Mouse (Mus musculus) liver, embryonic 11.5 days (tissue): ENCODE data around the gene Idh3b. TPM values are rescaled to one million over a fixed set of nuclear protein-coding genes. Genes with fewer than 3 reads are reported as not detected.
A peak's percentile ranks its signal among the peaks of the same experiment; 100 is the strongest.

ENCODE experiments used
- ATAC-seq: fragments of 200-750 bp; cut with Nextera tagmentation; replicated peaks from 2 replicates; pipeline ENCODE4 v1.8.0; 2017; ENCODE audit warnings: moderate number of reproducible peaks, mild to moderate bottlenecking, moderate TSS enrichment, moderate library complexity; ENCODE audit not compliant: low FRiP score
- DNase-seq: peaks from one replicate; pipeline ENCODE4 v3.0.0-alpha.2; 2017; ENCODE audit warnings: low spot score
- H3K27ac ChIP-seq: fragments of 300-500 bp; sonication (generic); 2 replicates; pipeline ENCODE4 v1.5.1; 2014; ENCODE audit warnings: mild to moderate bottlenecking, low read depth, low read length, control low read depth
- H3K27me3 ChIP-seq: fragments of 300-500 bp; sonication (generic); replicated peaks from 2 replicates; pipeline ENCODE4 v1.6.1; 2014; ENCODE audit warnings: low read length, mixed read lengths; ENCODE audit not compliant: control insufficient read depth, insufficient read depth
- H3K36me3 ChIP-seq: fragments of 300-500 bp; sonication (generic); 2 replicates; pipeline ENCODE4 v1.6.1; 2014; ENCODE audit warnings: mild to moderate bottlenecking, low read length, moderate library complexity, mixed read lengths; ENCODE audit not compliant: control insufficient read depth, insufficient read depth
- H3K4me1 ChIP-seq: fragments of 300-500 bp; sonication (generic); replicated peaks from 2 replicates; pipeline ENCODE4 v1.6.1; 2014; ENCODE audit warnings: low read length, mixed read lengths; ENCODE audit not compliant: control insufficient read depth, insufficient read depth
- H3K4me2 ChIP-seq: fragments of 300-500 bp; sonication (generic); 2 replicates; pipeline ENCODE4 v1.6.1; 2014; ENCODE audit warnings: mild to moderate bottlenecking, control low read depth, moderate library complexity
- H3K4me3 ChIP-seq: fragments of 300-500 bp; sonication (generic); 2 replicates; pipeline ENCODE4 v1.5.1; 2014; ENCODE audit warnings: low read depth, low read length, control low read depth
- H3K9ac ChIP-seq: fragments of 300-500 bp; sonication (generic); 2 replicates; pipeline ENCODE4 v1.6.1; 2014; ENCODE audit warnings: low read depth, low read length, control low read depth
- H3K9me3 ChIP-seq: fragments of 300-500 bp; sonication (generic); 2 replicates; pipeline ENCODE4 v1.6.1; 2016; ENCODE audit warnings: low read length, inconsistent platforms, mixed read lengths; ENCODE audit not compliant: control insufficient read depth
- WGBS: fragments of 180-500 bp; shearing (Covaris S2); extraction: QIAGEN DNeasy Blood & Tissue Kit; methylation state at CpG from one replicate; pipeline ENCODE4 v1.1.7; 2014; 5-methylcytosine and 5-hydroxymethylcytosine counted together
- polyA plus RNA-seq: library from polyadenylated mRNA; unstranded; fragments of >200 nt; fragmentation: Nextera tagmentation; extraction: Ambion mirVana; gene quantifications from 2 replicates; pipeline ENCODE4 v1.2.1, GENCODE M21; 2014

Gene Idh3b
- 184 and 188 TPM in 2 replicates for polyA plus RNA-seq

DNA sequence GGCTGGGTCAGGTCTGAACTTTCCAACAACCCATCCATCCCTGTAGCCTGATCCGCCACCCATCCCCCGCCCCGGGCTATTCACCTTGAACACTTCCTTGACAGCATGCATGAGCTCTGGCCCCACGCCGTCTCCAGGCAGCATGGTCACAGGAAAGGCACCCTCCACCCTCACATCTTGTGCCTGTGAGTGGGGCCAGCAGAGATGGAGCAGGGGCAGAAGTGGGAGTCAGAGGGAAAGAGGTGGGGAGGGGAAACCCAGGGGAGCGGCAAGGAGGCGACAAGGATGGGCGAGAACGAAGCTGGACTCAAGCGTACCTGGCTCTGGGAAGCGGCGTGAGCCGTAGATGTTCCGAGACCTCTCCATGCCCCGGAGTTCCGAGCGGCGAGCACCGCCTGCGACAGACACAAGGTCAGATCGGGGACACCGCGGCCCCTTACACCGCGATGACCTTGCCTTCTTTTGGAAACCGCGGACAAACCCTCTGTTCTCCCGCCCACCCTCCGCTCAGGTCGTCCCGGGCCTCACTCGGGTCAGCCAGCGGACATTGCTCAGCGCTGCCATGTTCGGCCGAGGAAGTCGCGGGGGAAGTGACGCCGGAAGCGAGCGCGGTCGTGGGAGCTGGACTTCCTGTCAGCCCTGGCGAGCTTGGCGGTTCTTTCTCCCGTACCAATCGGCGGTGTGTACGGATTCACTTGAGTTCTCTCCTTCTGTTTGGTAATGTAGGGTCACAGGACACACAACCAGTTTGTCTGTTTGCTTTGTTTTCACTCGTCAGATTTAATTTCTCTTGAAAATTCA lies at the start of gene Idh3b:
Gene Idh3b, minus strand, starts transcription at position 694 of the 801 bp plus-strand sequence.
- peaks cover 7% of the 10 kb centered on the region; the same call in 1 of the 2 replicates for H3K4me1 ChIP-seq
- DNase-seq (peak; percentile 91), ATAC-seq (peak; percentile 79)
- H3K4me3 ChIP-seq, result peak within 1 kb of the TSS; percentile 86
- H3K36me3 ChIP-seq, result peaks cover 21% of the 10 kb centered on the region; the same call in 1 of the 2 replicates
- 1% methylated on average over 51 of the region's 51 CpGs for WGBS
- peak within 1 kb of the TSS; percentile 83 for H3K9ac ChIP-seq
- no peaks in the 10 kb centered on the region for H3K9me3 ChIP-seq
- H3K27ac ChIP-seq, result peak within 1 kb of the TSS; percentile 73
- H3K27me3 ChIP-seq, result no peaks in the 10 kb centered on the region
- H3K4me2 ChIP-seq, result peak within 1 kb of the TSS; percentile 81

GRCm38 (mm10) chr2:130329502-130329901 lies 45.2 kb upstream of the Idh3b start:
- Histone ChIP-seq H3K27me3 (no peaks in the 10 kb centered on the region), H3K27ac (no peak overlapping the region), H3K36me3 (no peaks in the 10 kb centered on the region), H3K4me2 (no peak overlapping the region), H3K4me3 (no peak overlapping the region), H3K9me3 (no peaks in the 10 kb centered on the region), H3K9ac (no peak overlapping the region), H3K4me1 (no peaks in the 10 kb centered on the region)
- WGBS, result 84% methylated on average over 2 of the region's 2 CpGs
- no peak for ATAC-seq
- DNase-seq, result no peak

DNA sequence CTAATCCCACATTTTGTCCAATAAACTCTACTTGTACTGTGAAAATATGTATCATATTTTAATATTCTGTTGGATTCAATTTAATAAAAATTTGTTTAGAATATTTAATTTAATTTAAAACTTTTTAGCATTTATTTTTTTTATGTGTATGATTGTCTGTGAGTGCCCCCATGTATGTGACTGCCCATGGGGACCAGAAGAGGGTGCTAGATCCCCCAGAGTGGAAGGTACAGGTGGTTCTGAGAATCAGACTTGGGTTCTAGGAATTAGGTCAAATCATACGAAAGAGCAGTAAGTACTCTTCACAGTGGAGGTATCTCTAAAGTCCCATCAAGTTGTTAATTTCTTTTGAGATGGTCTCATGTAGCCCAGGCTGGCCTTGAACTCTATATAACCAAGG lies 42.7 kb upstream of the Idh3b start:
- H3K27ac ChIP-seq, result no peak overlapping the region
- ATAC-seq, result no peak
- H3K4me3 ChIP-seq, result no peak overlapping the region
- H3K9me3 ChIP-seq, result no peaks in the 10 kb centered on the region
- H3K36me3 ChIP-seq, result no peaks in the 10 kb centered on the region
- no peak for DNase-seq
- H3K4me2 ChIP-seq, result no peak overlapping the region
- 39% methylated on average over 1 of the region's 1 CpGs for WGBS
- H3K4me1 ChIP-seq, result no peaks in the 10 kb centered on the region
- no peak overlapping the region for H3K9ac ChIP-seq
- H3K27me3 ChIP-seq, result no peaks in the 10 kb centered on the region

DNA sequence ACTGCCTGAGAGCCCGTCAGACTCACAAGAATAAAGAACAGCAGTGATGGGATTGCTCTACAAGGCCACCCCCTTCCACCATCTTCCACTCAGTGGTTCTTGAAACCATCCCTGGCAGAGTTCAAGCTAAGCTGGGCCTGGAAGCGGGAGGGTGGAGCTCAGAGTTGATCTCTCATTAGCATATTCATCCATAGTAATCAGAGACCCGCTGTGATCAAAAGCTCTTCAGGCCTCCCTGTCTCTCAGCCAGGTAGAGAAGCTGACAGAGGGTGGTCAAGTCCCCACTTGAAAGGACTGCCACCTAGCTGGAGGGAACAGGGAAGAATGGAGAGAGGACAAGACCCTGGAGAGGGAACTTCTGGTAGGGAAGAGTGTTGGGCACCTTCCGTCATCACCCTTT lies 18.7 kb upstream of the Idh3b start:
- Histone ChIP-seq H3K27ac (no peak overlapping the region), H3K4me1 (no peaks in the 10 kb centered on the region), H3K9me3 (no peaks in the 10 kb centered on the region), H3K4me2 (no peak overlapping the region), H3K9ac (no peak overlapping the region), H3K36me3 (no peaks in the 10 kb centered on the region), H3K4me3 (no peak overlapping the region), H3K27me3 (peaks cover 9% of the 10 kb centered on the region)
- ATAC-seq (no peak), DNase-seq (no peak)
- 62% methylated on average over 4 of the region's 4 CpGs for WGBS

- Histone ChIP-seq H3K27me3 (peaks cover 64% of the 10 kb centered on the region), H3K9ac (no peak overlapping the region), H3K9me3 (no peaks in the 10 kb centered on the region), H3K4me1 (peaks cover 7% of the 10 kb centered on the region), H3K27ac (no peak overlapping the region), H3K4me3 (no peak overlapping the region), H3K4me2 (no peak overlapping the region), H3K36me3 (no peaks in the 10 kb centered on the region)
- 72% methylated on average over 9 of the region's 9 CpGs for WGBS
- DNase-seq (no peak), ATAC-seq (no peak)
Measured at GRCm38 (mm10) chr2:130297580-130297979, 13.2 kb upstream of the Idh3b start.

GRCm38 (mm10) chr2:130296134-130296745 lies 11.9 kb upstream of the Idh3b start:
- no peaks in the 10 kb centered on the region for H3K36me3 ChIP-seq
- no peak overlapping the region for H3K27ac ChIP-seq
- ATAC-seq (no peak), DNase-seq (no peak)
- H3K4me1 ChIP-seq, result peaks cover 7% of the 10 kb centered on the region
- H3K9me3 ChIP-seq, result no peaks in the 10 kb centered on the region
- H3K9ac ChIP-seq, result 0 out of 2 replicates have a peak overlapping the region, but pooled peaks have one; percentile 30
- 6% methylated on average over 20 of the region's 20 CpGs for WGBS
- H3K4me2 ChIP-seq, result peak overlapping the region; percentile 67
- H3K4me3 ChIP-seq, result peak overlapping the region; percentile 71
- peaks cover 70% of the 10 kb centered on the region for H3K27me3 ChIP-seq

DNA sequence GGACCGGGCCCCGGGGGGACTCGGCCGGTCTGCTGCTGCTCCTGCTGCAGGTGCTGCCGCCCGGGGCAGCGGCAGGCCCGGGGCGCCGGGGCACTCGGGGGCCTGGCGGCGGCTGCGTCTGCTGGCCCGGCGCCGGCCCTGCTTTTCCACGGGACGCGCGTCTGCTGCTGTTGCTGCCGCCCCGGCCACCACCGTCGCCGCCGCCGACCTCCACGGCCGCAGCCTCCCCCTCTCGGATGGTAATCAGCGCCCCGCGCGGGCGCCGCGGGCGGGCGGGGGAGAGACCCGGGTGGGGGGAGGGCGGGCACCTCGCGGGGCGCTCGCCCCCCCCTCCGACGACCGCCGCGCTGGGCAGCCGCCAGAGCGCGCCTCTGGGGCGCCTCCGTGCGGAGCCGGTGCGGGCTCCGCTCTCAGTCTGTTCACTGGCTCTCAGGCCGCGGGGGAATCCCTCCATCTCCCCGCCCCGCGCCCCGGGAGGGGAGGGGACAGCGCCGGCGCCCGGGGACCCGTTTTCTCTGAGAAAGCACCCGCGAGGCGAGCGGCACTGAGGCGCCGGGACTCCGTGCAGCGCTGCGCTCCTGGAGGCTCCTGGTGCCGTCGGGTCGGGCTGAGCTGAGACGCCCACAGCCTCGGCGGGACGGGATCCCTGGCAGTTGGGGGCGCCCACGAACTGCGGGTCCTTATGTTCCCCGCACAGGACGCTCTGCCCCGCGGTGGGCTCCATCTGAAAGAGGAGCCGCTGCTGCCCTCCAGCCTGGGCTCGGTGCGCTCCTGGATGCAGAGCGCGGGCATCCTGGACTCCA lies 11.2 kb upstream of the Idh3b start:
- H3K36me3 ChIP-seq, result no peaks in the 10 kb centered on the region
- DNase-seq (no peak), ATAC-seq (peak; percentile 56; the same call in 1 of the 2 replicates)
- peak overlapping the region; percentile 67 for H3K4me2 ChIP-seq
- WGBS, result under 1% methylated on average over 74 of the region's 99 CpGs
- H3K27me3 ChIP-seq, result peaks cover 70% of the 10 kb centered on the region
- no peak overlapping the region for H3K27ac ChIP-seq
- H3K4me3 ChIP-seq, result peak overlapping the region; percentile 71
- H3K4me1 ChIP-seq, result peaks cover 7% of the 10 kb centered on the region
- peak overlapping the region; percentile 61 for H3K9ac ChIP-seq
- no peaks in the 10 kb centered on the region for H3K9me3 ChIP-seq

DNA sequence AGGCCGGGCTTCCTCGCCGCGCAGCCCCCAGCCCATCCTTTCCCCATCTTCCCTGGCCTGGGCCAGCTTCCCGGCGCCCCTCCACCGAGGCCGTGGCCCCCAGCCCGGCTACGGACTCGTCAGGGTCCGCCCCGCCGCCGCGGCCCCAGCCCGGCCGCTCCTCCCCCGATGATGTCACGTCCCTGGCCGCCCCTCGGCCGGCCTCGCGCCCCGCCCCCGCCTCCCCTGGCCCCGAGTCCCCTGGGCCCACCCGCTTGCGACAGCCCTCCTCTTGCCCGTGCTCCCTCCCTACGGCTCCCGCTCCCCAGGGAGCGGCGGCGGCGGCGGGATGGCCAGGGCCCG lies 10.6 kb upstream of the Idh3b start, which contains the start of gene Ebf4:
Gene Ebf4, plus strand, starts transcription at position 234 of the 342 bp plus-strand sequence.
- DNase-seq, result peak; percentile 64
- Histone ChIP-seq H3K27me3 (peaks cover 70% of the 10 kb centered on the region), H3K36me3 (no peaks in the 10 kb centered on the region), H3K9me3 (no peaks in the 10 kb centered on the region), H3K27ac (no peak within 1 kb of the TSS), H3K4me2 (peak within 1 kb of the TSS; percentile 67), H3K9ac (peak within 1 kb of the TSS; percentile 61), H3K4me1 (peaks cover 7% of the 10 kb centered on the region), H3K4me3 (peak within 1 kb of the TSS; percentile 71)
- ATAC-seq, result peak; percentile 53; the same call in 1 of the 2 replicates
- WGBS, result under 1% methylated on average over 39 of the region's 39 CpGs
